Mouse (Mus musculus) monocyte, adult 5-6 weeks (primary cell): ENCODE measurements around the gene Olfr606. TPM values are rescaled to one million over a fixed set of nuclear protein-coding genes. Genes with fewer than 3 reads are reported as not detected.
"Not testable (repeated sequence)": the region's sequence is repeated elsewhere in the genome, so short reads cannot be mapped to it uniquely, and the experiment has no call there.

Experiments
- ATAC-seq: fragments of 153-309, 156-312 bp; replicated peaks from 2 replicates; pipeline ENCODE4 v1.8.0; 2017; ENCODE audit warnings: mild to moderate bottlenecking; ENCODE audit not compliant: low TSS enrichment, insufficient number of reproducible peaks, severe bottlenecking, poor library complexity, low FRiP score
- total RNA-seq: library from RNA; stranded (forward); fragments of 200-1000, 200-491, 200-594 nt; gene quantifications from 3 replicates; pipeline ENCODE4 v1.2.3, GENCODE M21; 2017

Olfr606 gene
- not detected in 3 replicates for total RNA-seq

- ATAC-seq = no peak
These were observed at the start of gene Olfr606 for GRCm38 (mm10) chr7:103448746-103449145. Olfr606 (plus strand) TSS chr7:103449046.

- ATAC-seq = not testable (repeated sequence)
These were observed 42.3 kb upstream of the Olfr606 start for GRCm38 (mm10) chr7:103406521-103407055.

GRCm38 (mm10) chr7:103414772-103415171 lies 34.1 kb upstream of the Olfr606 start, which contains the start of gene Usp17lc:
Usp17lc (plus strand) TSS chr7:103415072.
- ATAC-seq = not testable (repeated sequence)

GRCm38 (mm10) chr7:103445339-103445738 lies 3.5 kb upstream of the Olfr606 start, which contains the start of gene Olfr605:
Olfr605 (minus strand) TSS chr7:103445439.
- no peak for ATAC-seq

- ATAC-seq = no peak
These were observed 11.7 kb downstream of the Olfr606 start for GRCm38 (mm10) chr7:103460590-103460989.

- ATAC-seq = no peak
These were observed 20.7 kb downstream of the Olfr606 start, which contains the start of gene Olfr608 for GRCm38 (mm10) chr7:103469577-103469976. Olfr608 (plus strand) TSS chr7:103469877.

GRCm38 (mm10) chr7:103477106-103477505 lies 28.3 kb downstream of the Olfr606 start:
- not testable (repeated sequence) for ATAC-seq

- no peak for ATAC-seq
These were observed 49.1 kb downstream of the Olfr606 start, which contains the start of gene Olfr609 for GRCm38 (mm10) chr7:103497962-103498361. Olfr609 (minus strand) TSS chr7:103498062.

Other genes with a start within 250 kb of the Olfr606 start
- not detected in 3 replicates for gene Olfr593, start 237.2 kb upstream of the Olfr606 start, total RNA-seq
- not detected in 3 replicates for gene Olfr594, start 232.1 kb upstream of the Olfr606 start, total RNA-seq
- not detected in 3 replicates for gene Usp17ld, start 196.5 kb upstream of the Olfr606 start, total RNA-seq
- not detected in 3 replicates for gene Olfr596, start 143.4 kb upstream of the Olfr606 start, total RNA-seq
- not detected in 3 replicates for gene Olfr597, start 132.7 kb upstream of the Olfr606 start, total RNA-seq
- not detected in 3 replicates for gene Olfr598, start 125.5 kb upstream of the Olfr606 start, total RNA-seq
- not detected in 3 replicates for gene Olfr599, start 113.1 kb upstream of the Olfr606 start, total RNA-seq
- gene Olfr600, start 99.4 kb upstream of the Olfr606 start, total RNA-seq = not detected in 3 replicates
- gene Olfr601, start 86.4 kb upstream of the Olfr606 start, total RNA-seq = not detected in 3 replicates
- not detected in 3 replicates for gene Olfr603, start 62.9 kb upstream of the Olfr606 start, total RNA-seq
- gene Usp17lc, start 34.0 kb upstream of the Olfr606 start, total RNA-seq = not detected in 3 replicates
- not detected in 3 replicates for gene Olfr605, start 3.6 kb upstream of the Olfr606 start, total RNA-seq
- gene Olfr607, start 15.1 kb downstream of the Olfr606 start, total RNA-seq = not detected in 3 replicates
- gene Olfr608, start 20.8 kb downstream of the Olfr606 start, total RNA-seq = not detected in 3 replicates
- gene Olfr609, start 49.0 kb downstream of the Olfr606 start, total RNA-seq = not detected in 3 replicates
- not detected in 3 replicates for gene Olfr610, start 63.1 kb downstream of the Olfr606 start, total RNA-seq
- not detected in 3 replicates for gene Olfr611, start 71.8 kb downstream of the Olfr606 start, total RNA-seq
- gene Olfr612, start 93.7 kb downstream of the Olfr606 start, total RNA-seq = not detected in 3 replicates
- not detected in 3 replicates for gene Olfr613, start 99.0 kb downstream of the Olfr606 start, total RNA-seq
- gene Olfr615, start 107.0 kb downstream of the Olfr606 start, total RNA-seq = not detected in 3 replicates
- not detected in 3 replicates for gene Olfr616, start 120.1 kb downstream of the Olfr606 start, total RNA-seq
- gene Olfr617, start 124.0 kb downstream of the Olfr606 start, total RNA-seq = not detected in 3 replicates
- not detected in 3 replicates for gene Olfr618, start 141.1 kb downstream of the Olfr606 start, total RNA-seq
- gene Olfr619, start 151.5 kb downstream of the Olfr606 start, total RNA-seq = not detected in 3 replicates
- not detected in 3 replicates for gene Olfr620, start 163.5 kb downstream of the Olfr606 start, total RNA-seq
- not detected in 3 replicates for gene Olfr622, start 193.7 kb downstream of the Olfr606 start, total RNA-seq
- gene Olfr623, start 214.7 kb downstream of the Olfr606 start, total RNA-seq = not detected in 3 replicates
- not detected in 3 replicates for gene Olfr624, start 222.1 kb downstream of the Olfr606 start, total RNA-seq
- gene Olfr625-ps1, start 233.7 kb downstream of the Olfr606 start, total RNA-seq = not detected in 3 replicates